Mouse (Mus musculus) frontal cortex, postnatal 14 days (tissue): Measurements from ENCODE around the gene Zbtb9.

ENCODE experiments used
- DNase-seq, 2 experiments: peaks; one replicate each; pipeline ENCODE4 v3.0.0; 2022; ENCODE audit warnings: low spot score in 2 of 2

The Zbtb9 gene

DNA sequence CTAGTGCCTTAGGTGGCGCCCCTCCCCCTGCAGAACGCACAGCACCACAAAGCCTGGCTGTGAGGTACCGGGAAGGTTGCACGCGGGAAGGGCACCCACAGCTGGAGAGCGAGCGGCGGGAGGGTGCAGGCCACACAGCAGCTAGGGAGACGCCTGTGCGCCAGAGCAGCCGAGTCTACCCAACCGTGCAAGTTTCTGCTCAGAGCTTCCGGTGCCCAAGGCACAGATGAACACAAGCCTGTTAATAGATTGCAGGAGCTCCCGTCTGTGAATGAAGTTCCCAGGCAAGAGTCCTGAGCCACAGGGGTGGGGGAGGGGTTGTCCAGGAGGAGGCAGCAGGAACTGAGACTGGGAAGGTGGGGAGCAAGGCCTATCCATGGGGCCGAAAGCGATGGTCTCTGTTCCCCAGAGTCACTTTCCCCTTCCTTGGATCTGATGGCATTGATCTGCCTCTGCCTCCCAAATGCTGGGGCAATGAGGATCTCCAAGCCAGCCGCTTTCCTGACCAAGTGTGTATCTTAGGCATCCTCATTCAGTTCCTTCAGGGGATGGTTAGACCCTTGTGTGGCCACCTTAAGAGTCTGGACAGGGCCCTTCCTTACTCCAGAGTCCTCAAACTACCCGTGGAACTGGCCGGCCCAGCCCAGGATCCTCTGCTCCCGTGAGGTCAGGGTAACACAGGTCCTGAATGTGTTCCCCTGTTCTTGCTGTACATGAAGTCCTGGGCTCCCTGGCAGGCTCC, 67.5 kb downstream of the Zbtb9 start:
- no peak for DNase-seq

DNA sequence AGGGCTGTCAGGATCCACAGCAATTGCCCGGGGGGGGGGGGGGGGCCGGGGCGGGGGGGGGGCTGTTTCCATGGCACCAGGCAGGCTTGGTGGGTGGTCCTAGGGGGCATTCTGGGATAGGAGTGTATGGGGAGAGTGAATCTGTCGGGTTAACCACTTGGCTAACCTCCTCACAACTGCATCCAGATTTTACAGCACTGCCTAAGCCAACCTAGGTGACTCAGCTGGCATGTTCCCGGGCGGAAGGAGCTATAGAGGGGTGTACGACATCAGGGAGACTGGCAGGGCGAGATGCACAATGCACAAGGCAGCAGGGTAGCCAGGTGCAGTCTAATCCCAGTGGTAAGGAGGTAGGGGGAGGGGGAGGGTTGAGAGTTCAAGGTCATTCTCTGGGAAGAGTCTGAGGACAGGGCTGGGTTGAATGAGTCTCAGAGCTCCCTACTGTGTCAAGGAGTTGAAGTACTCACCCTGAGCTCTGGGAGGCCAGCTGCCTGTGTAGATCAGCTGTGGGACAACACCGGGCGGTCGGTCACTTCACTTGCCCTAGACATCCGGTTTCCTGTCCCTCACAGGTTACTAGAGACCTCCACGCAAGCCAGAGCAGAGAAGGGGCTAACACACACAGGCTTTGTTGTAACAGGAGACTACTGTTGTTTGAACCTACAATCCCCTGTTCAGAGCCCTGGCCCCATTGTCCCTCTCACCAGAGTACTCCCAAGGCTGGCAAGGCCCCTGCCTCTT, 68.2 kb downstream of the Zbtb9 start:
- no peak for DNase-seq

DNA sequence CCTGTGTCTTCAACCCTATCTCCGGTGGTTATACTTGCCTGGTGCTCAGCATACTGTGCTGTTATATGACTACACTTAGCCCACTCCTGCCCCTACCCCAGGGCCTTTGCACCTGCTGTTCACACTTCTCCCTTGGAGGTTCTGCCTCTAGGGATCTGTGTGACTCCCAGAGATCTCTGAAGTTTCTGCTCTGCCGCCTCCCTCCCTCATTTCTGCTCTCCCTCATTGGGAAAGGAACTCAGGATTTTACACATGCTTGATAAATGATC, 68.8 kb downstream of the Zbtb9 start:
- DNase-seq: no peak

DNA sequence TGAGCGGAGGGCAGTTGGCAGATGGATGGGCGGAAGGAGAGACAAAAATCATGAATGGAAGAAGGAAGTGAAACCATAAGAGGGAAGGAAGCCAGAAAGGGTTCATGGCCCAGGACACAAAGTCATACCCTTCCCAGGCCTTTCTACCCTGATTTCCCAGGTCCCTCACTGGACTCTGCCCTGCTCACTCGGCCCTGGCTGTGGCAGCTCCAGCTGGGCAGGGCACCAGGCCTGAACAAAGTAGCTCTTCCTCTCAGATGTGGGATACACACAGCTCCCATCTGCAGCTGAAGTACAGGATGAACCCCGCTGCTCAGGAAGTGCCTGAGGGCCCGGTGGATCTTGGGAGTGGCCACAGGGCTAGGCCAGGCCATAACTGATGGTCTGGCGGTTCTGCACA, 69.9 kb downstream of the Zbtb9 start:
- DNase-seq: no peak

DNA sequence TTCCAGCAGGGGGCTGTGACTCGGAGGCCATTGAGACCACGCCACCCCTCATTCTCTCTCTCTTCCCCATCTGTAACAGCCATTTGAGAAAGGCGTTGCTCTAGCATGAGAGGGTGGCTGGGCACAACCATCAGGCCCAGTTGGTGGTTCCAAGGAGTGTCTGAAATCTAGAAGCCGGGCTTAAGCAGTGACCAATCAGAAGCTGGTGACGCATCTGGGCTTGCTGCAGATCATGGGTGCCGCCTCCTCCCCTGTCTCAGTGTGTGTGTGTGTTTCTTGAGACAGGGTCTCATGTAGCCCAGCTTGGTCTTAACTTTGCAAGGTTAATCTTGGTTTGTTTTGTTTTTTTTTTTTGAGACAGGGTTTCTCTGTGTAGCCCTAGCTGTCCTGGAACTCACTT, 72.2 kb downstream of the Zbtb9 start:
- no peak for DNase-seq

DNA sequence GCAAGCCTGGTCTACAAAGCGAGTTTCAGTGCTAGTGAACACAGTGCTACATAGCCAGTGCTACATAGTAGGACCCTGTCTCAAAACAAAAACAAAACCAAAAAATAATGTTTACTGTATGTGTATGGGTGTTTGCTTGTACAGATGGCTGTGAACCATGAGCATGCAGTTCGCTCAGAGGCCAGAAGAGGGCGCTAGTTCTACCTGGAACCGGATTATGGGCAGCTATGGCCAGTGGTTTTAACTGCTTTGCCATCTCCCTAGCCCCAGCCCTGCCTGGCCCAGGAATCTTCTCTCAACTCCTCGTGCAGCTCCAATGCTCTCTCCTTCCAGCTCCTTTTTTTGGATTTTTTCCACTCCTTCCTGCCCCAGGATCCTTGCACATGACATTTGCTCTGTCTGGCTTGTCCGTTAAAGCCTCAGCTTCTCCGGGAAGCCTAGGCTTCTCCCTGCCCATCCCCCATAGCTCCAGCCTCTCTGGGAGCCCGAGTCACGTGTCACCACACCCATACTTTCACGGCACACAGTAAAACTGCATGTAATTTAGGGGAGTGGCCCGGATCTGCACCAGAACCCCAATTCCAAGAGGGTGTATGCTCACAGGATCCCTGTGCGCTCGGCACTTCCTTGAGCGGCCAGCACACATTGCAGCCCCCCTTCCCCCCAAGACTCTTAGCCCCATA, 74.9 kb downstream of the Zbtb9 start:
- DNase-seq: no peak

DNA sequence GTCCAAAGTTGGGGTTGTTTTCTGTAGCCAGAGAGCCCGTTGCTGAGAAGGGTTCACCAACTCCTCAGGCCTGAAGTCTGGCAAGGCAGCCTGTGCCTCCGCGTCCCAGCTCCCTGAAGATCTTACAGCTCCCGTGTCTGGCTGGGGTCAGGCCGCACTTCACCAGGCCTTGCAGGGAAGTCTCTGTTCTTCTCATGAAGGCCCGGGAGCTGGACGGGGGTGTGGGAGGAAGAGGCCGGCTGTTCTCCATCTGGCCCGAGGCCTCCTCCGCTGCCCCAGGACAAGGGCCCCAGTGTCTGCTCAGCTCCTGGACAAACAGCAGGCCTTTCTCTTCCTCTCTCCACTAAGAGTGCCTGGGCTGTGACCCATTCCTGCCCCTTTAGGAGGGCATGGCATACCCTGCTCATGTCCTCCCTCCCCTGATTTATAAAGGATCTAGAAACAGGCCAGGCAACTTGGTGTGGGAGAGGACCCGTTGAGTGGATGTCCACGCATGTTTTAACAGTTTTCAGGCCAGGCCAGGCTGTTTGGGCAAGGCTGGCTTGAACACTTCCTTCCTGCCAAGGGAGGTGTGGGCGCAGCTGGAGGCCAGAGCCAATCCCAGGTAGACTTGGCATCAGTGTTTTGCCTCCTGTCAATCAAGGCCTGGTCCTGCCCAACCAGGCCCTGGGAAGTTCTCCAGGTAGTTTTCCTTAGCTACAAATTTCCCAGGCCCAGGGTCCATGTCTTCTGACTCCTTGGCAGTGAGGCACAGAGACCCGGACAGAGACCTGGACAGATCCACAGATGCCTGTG, 75.7 kb downstream of the Zbtb9 start:
- DNase-seq: no peak

DNA sequence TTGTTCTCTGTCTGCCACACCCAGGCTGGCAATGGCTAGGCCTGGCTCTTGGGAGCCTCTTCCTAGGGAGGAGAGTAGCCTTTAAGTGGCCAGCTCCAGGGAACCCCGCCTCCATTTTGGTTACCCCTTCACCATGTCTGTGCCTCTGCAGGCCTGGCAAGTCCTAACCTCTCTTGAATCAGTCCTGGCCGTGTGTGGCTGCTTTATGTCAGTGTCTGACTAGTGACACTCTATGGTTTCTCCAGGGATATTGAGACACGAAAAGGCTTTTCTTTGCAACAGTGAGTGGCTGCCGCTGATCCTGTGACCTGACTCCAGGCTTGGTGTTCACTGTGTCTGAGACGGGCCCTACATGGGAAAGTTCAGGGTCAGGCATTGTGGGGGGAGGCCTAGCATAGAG, 77.9 kb downstream of the Zbtb9 start:
- DNase-seq: no peak

DNA sequence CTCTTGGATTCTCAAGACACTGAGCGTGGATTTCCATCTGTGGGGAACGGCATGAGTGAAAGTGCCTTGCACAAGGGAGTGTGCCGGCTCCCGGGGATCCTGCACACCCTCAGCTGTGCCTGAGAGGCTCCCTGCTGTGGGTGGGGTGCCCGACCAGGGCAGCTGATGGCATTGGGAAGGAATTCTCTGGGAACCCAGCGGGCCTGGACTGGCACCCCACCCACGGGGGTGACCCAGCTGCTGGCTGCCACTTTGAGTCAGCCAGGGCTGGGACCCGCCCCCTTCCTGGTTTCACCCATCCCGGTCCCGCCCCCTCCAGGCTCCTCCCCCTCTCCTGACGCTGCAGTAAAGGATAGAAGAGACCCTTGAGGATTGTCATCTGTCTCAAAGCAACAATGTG, 78.5 kb downstream of the Zbtb9 start:
- no peak for DNase-seq

DNA sequence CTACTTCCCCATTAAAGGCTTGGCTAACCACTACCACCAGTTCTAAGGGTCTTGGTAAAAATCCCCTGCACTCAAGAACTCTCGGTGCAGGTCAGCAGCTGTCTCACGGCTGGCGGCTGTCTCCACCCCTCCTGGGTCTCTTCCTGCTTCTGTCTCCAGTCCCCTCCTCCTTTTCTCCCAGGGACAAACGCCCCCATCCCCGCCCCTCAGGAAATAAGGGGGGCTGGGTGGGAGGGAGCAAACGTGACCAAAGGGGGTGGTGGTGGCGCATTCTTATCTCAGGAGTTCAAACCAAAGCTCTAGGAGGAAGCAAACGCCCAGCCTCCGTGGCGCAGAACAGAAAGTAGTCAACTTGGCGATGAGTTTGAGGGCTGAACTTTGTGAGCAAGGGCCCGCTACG, 83.2 kb downstream of the Zbtb9 start:
- no peak for DNase-seq

DNA sequence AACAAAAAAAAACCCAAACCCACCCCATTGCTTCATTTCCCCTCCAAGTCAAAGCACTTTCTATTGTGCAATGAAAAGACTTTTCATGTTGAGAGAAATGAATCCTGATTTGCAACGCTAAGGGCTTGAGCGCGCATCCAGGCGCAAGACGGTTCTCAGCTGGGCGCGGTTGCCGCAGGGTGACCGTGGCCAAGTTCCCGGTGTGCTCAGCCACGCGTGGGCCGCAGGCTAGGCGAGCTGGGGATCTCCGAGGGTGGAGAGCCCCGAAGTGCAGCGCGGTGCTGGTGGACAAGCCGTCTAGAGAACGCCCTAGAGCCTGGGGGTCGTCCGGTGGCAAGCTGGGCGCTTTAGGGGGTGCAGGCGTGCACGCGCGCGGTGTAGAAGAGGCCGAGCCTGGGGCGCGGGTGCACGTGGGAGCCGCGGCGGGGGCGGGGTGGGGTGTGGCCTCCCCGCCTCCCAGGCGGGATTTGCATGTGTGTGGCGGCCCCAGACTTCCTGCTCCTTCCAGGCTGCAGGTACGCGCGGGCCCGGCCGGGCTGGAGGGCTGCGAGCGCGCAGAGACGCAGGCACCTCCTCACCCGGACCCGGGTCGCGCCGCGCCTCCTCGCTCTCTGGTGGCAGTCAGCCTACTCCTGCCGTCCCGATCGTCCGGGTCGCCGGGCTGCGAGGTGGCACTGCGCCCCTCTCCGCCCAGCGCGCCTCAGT, 84.0 kb downstream of the Zbtb9 start, which contains the start of gene Itpr3:
Gene Itpr3 (plus strand): TSS at position 493 of the 705 bp plus-strand sequence.
- no peak for DNase-seq

DNA sequence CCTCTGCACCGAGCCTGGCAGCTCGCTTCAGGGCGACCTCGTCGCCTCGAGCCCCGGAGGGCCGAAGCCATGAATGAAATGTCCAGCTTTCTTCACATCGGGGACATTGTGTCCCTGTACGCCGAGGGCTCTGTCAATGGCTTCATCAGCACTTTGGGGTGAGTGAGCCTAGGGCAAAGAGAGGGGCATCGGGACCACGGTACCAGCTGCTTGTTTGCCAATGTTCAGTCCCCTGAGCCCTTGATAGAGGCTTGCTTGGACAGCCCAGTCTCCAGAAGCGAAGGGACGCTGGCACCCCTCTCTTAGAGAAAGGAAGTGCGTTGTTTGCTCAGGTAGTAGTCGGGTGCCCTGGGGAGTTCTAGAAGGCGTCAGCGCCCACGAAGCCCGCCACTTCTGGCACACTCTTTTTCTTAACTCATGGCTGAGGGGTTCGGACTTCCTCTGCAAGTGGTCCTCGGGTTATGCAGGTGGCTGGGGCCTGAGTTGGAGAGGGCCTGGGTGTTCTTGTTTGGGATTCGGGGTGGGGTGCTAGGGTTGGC, 84.6 kb downstream of the Zbtb9 start:
- no peak for DNase-seq
